Mouse (Mus musculus): Measurements from ENCODE around the gene Mpzl3. TPM values are rescaled to one million over a fixed set of nuclear protein-coding genes. Genes with fewer than 3 reads are reported as not detected.

The Mpzl3 gene
- under 1 TPM in 1 of 2 experiments, not detected in 1; 0.01 TPM for polyA plus RNA-seq (2012; fragmentation: generic; extraction: Trizol)

GRCm38 (mm10) chr9:45055082-45055713 is at the start of gene Mpzl3:
Gene Mpzl3, plus strand, starts transcription at chr9:45055186.

DNA sequence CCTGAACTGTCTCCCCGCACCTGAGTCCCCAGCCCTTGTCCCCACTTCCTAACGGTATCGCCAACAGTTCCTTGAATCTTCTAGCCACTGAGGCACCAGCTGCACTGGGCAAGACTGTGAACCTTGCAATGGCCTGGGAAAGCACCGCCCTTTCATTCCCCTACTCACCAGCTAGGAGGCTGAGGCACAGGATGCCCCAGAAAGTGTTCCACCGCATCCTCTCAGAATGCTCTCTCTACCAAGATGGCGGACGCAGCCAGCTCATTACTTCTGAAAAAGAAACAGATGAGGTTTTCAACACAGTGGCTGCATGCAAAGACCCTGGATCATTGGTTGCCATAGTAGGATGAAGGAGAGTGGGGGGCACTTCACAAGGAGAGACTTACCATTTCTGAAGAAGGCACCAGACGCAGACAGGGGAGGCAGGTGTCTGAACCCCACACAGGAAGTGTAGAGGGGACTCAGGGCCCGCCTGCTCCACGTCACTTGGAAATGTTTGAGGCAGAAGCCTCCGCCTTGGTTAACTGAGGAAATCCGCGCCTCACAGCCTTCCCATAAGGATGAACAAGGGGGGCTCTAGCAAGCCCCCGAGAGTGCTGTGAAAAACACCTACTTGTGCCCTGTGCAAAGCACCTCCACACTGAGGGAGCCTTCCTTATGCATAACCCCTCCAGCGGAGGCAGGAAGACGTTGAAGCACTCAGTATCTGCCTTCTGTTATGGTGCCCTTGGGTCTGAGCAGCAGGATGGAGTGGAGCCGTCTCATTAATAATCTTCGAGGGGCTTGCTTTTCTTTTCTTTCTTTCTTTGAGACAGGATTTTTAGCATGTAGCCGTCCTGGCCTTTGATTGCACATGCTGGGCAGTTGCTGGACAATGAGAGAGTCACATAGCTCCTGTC is 45.6 kb upstream of the Mpzl3 start, which contains the start of gene Cd3e:
Gene Cd3e (minus strand): TSS at position 448 of the 899 bp plus-strand sequence.

DNA sequence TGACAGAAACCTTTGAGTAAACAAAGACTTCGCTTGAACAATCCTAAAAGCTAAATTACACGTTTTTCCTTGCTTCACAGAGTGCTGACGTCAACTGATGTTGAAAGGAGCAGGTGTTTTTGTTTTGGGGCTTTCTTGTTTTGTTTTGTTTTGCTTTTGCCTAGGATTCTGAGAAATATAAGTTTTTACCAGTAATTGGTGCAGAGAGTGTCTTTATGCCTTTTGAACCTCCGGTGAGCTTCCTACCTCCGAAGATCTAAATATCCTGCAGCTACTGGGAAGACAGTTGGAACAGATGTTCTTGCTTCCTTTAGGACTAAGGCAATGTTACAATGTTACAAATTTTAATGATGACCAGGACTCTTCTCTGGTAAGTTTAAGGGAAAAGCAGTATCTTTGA is 15.5 kb upstream of the Mpzl3 start, which contains the start of gene Mpzl2:
Gene Mpzl2 (plus strand): TSS at position 301 of the 400 bp plus-strand sequence.

DNA sequence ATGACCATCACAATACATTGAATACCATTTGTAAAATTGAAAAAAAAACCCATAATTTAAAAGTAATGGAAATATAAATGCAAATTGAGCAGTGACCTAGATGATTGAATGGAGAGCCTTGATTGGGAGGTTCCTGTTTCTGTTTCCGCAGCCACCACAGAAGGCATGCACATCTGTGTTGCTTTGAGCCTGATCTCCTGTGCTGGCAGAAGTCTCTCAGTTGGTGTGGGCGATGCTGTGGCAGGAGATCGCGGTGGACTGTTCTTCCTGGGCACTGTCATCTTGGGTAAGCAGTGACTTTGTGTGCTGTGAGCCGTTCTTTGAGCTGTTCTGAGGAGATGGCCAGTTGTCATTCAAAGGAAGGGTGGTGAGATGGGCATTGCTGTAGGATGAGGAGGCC is 24.0 kb downstream of the Mpzl3 start, which contains the start of gene Jaml:
Gene Jaml (plus strand): TSS at position 173 of the 400 bp plus-strand sequence.

DNA sequence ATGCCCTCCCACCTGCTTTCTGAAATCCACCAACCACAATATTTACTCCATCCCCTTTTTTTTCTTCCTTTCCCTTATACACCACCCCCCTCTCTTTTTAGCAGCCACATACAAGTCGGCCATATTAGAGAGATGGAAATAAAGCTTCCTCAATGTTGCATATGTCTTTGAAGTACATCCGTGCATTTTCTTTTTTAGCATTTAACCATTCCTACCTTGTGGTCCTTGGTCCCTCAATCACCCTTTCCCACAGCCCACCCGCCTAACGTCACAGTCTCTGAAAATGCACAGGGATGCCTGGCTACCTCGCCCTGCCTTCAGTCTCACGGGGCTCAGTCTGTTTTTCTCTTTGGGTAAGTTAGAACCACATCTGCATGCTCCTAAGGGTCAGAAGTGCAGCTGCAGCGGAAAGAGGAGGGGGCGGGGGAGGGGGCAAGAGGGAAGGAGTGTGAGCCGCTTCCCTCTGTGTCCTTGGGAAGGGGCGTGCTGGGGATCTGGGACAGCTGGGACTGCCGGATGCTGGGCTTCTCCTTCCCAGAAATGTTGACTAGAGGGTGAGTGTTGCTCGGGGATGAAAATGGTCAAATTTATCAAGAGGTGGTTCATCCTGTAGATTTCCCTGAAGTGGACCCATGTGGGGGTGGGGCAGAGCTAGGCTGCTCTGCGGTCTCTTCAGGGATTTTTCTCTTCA is 62.9 kb downstream of the Mpzl3 start, which contains the start of gene Scn2b:
Gene Scn2b (plus strand): TSS at position 42 of the 691 bp plus-strand sequence.

Other genes with a start within 250 kb of the Mpzl3 start
- 1 to 10 TPM in 1 of 2 experiments, under 1 TPM in 1; 0.73 to 6.6 TPM for gene Kmt2a, start 173.9 kb upstream of the Mpzl3 start, polyA plus RNA-seq (2012; fragmentation: generic; extraction: Trizol)
- 100 to 1,000 TPM; 395 to 672 TPM for gene Atp5l, start 134.4 kb upstream of the Mpzl3 start, polyA plus RNA-seq (2012; fragmentation: generic; extraction: Trizol)
- gene Ube4a, start 89.6 kb upstream of the Mpzl3 start, polyA plus RNA-seq (2012; fragmentation: generic; extraction: Trizol) = 1 to 10 TPM; 1.6 to 9.5 TPM
- not detected for gene Cd3g, start 74.8 kb upstream of the Mpzl3 start, polyA plus RNA-seq (2012; fragmentation: generic; extraction: Trizol)
- not detected for gene Cd3d, start 73.4 kb upstream of the Mpzl3 start, polyA plus RNA-seq (2012; fragmentation: generic; extraction: Trizol)
- gene Cd3e, start 45.6 kb upstream of the Mpzl3 start, polyA plus RNA-seq (2012; fragmentation: generic; extraction: Trizol) = not detected
- not detected for gene Mpzl2, start 15.4 kb upstream of the Mpzl3 start, polyA plus RNA-seq (2012; fragmentation: generic; extraction: Trizol)
- gene Jaml, start 24.0 kb downstream of the Mpzl3 start, polyA plus RNA-seq (2012; fragmentation: generic; extraction: Trizol) = not detected
- gene Scn2b, start 62.6 kb downstream of the Mpzl3 start, polyA plus RNA-seq (2012; fragmentation: generic; extraction: Trizol) = not detected
- not detected for gene Scn4b, start 83.2 kb downstream of the Mpzl3 start, polyA plus RNA-seq (2012; fragmentation: generic; extraction: Trizol)
- gene BC049352, start 126.8 kb downstream of the Mpzl3 start, polyA plus RNA-seq (2012; fragmentation: generic; extraction: Trizol) = not detected
- gene Tmprss4, start 148.9 kb downstream of the Mpzl3 start, polyA plus RNA-seq (2012; fragmentation: generic; extraction: Trizol) = not detected
- gene Il10ra, start 214.0 kb downstream of the Mpzl3 start, polyA plus RNA-seq (2012; fragmentation: generic; extraction: Trizol) = not detected